Mouse (Mus musculus) liver, embryonic 13.5 days (tissue): Measurements from ENCODE around the gene Tango2. TPM values are rescaled to one million over a fixed set of nuclear protein-coding genes. Genes with fewer than 3 reads are reported as not detected.

ENCODE experiments used
- ATAC-seq: fragments of 200-750 bp; cut with Nextera tagmentation; 2 replicates; pipeline ENCODE4 v1.8.0; 2017; ENCODE audit warnings: low read depth, mild to moderate bottlenecking, moderate number of reproducible peaks, moderate library complexity
- DNase-seq: peaks from one replicate; pipeline ENCODE4 v3.0.0; 2022
- H3K27ac ChIP-seq: fragments of 300-500 bp; sonication (generic); 2 replicates; pipeline ENCODE4 v1.5.1; 2015; ENCODE audit warnings: moderate library complexity, mild to moderate bottlenecking, inconsistent platforms
- H3K27me3 ChIP-seq: fragments of 300-500 bp; sonication (generic); 2 replicates; pipeline ENCODE4 v1.6.1; 2015; ENCODE audit warnings: mild to moderate bottlenecking, inconsistent platforms
- H3K36me3 ChIP-seq: fragments of 300-500 bp; sonication (generic); 2 replicates; pipeline ENCODE4 v1.6.1; 2015; ENCODE audit warnings: mild to moderate bottlenecking, inconsistent platforms
- H3K4me1 ChIP-seq: fragments of 300-500 bp; sonication (generic); replicated peaks from 2 replicates; pipeline ENCODE4 v1.6.1; 2015; ENCODE audit warnings: inconsistent platforms
- H3K4me2 ChIP-seq: fragments of 300-500 bp; sonication (generic); 2 replicates; pipeline ENCODE4 v1.6.1; 2015; ENCODE audit warnings: inconsistent platforms, mild to moderate bottlenecking, moderate library complexity
- H3K4me3 ChIP-seq: fragments of 300-500 bp; sonication (generic); replicated peaks from 2 replicates; pipeline ENCODE4 v1.5.1; 2015; ENCODE audit warnings: mild to moderate bottlenecking, inconsistent platforms
- H3K9ac ChIP-seq: fragments of 300-500 bp; sonication (generic); 2 replicates; pipeline ENCODE4 v1.6.1; 2015; ENCODE audit warnings: mild to moderate bottlenecking, inconsistent platforms
- H3K9me3 ChIP-seq: fragments of 300-500 bp; sonication (generic); replicated peaks from 2 replicates; pipeline ENCODE4 v1.6.1; 2016; ENCODE audit warnings: inconsistent platforms
- whole genome bisulfite sequencing: fragments of 180-500 bp; shearing (Covaris S2); methylation state at CpG from one replicate; pipeline ENCODE4 v1.1.7; 2015; ENCODE audit not compliant: insufficient replicate concordance; 5-methylcytosine and 5-hydroxymethylcytosine counted together
- polyA plus RNA-seq: library from polyadenylated mRNA; unstranded; fragments of >200 nt; fragmentation: Nextera tagmentation; extraction: Ambion mirVana; gene quantifications from 2 replicates; pipeline ENCODE4 v1.2.1, GENCODE M21; 2015

The Tango2 gene
- polyA plus RNA-seq, 1 experiment from 2014 or later, result 69.6 TPM

DNA sequence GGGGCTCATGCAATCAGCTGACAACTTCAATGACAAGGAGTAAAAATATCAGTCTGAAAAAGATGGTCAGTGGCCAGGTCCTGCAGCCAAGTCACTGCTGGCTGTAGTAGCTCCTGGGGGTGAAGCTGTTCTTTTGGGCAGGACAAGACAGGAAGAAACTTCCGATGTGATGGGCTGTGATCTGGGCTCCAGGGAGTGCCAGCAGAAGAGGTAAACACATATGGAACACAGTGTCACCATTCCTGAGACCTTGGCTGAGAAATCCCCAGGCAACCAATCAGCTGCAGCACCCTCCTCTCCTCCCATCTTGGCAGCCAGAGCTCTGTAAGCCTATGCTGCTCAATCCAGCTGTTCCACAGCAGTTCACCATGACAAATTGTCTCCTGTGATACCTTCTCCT, 8.0 kb downstream of the Tango2 start:
- no peak for ATAC-seq

DNA sequence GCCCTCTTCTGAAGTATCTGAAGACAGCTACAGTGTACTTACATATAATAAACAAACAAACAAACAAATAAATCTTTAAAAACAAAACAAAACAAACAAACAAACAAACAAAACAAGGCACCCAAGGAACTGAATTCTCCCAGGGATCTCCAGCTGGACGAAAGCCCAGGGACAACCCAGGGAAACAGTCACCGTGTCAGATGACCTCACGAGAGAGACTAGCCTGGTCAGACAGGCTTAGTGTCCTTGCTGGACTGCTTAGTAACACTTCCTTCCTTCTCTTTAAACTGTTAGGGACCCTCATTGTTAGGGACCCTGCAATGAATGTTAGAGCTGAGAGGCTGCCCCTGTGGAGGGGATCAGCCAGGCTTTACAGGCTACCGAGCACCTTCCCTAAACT, 10.6 kb downstream of the Tango2 start:
- ATAC-seq, result no peak
- 82% methylated on average over 4 of the region's 4 CpGs for WGBS

More for the DNA sequence above, 8.0 kb downstream of the Tango2 start:
- peaks cover 49% of the 10 kb centered on the region for H3K36me3 ChIP-seq
- whole genome bisulfite sequencing, result 83% methylated on average over 1 of the region's 1 CpGs
- H3K27me3 ChIP-seq, result no peaks in the 10 kb centered on the region
- H3K4me1 ChIP-seq, result peaks cover 65% of the 10 kb centered on the region
- H3K4me3 ChIP-seq, result no peak overlapping the region
- DNase-seq, result no peak
- no peak overlapping the region for H3K9ac ChIP-seq
- H3K9me3 ChIP-seq, result no peaks in the 10 kb centered on the region
- H3K27ac ChIP-seq, result 0 out of 2 replicates have a peak overlapping the region, but pooled peaks have one; percentile 1
- H3K4me2 ChIP-seq, result no peak overlapping the region

DNA sequence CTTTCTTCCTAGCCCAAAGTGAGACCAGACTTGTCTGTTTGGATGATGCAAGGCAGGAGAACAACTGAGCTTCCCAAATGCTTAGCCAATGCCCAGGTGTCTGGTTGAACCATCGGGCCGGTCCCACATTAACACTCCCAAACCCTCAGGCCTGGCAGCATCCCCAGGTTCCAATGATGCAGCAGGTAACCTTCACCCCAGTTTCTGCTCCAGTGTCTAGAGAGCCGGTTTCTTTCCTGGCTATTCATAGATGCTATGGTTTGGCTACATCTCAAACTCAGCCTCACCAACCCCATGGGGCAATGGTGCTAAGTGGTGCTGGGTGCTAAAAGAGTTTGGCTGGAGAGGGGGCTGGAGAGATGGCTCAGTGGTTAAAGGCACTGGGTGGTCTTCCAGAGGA, 11.9 kb downstream of the Tango2 start:
- Histone ChIP-seq H3K4me1 (peaks cover 31% of the 10 kb centered on the region), H3K9me3 (no peaks in the 10 kb centered on the region), H3K4me3 (no peak overlapping the region), H3K27me3 (no peaks in the 10 kb centered on the region), H3K9ac (no peak overlapping the region), H3K27ac (no peak overlapping the region), H3K36me3 (peaks cover 86% of the 10 kb centered on the region), H3K4me2 (no peak overlapping the region)
- 92% methylated on average over 3 of the region's 3 CpGs for WGBS
- no peak for ATAC-seq
- DNase-seq, result no peak

More for the DNA sequence above, 10.6 kb downstream of the Tango2 start:
- Histone ChIP-seq H3K4me1 (peaks cover 44% of the 10 kb centered on the region), H3K4me3 (no peak overlapping the region), H3K27ac (no peak overlapping the region), H3K9ac (no peak overlapping the region), H3K4me2 (no peak overlapping the region), H3K9me3 (no peaks in the 10 kb centered on the region), H3K36me3 (peaks cover 74% of the 10 kb centered on the region), H3K27me3 (no peaks in the 10 kb centered on the region)
- no peak for DNase-seq

DNA sequence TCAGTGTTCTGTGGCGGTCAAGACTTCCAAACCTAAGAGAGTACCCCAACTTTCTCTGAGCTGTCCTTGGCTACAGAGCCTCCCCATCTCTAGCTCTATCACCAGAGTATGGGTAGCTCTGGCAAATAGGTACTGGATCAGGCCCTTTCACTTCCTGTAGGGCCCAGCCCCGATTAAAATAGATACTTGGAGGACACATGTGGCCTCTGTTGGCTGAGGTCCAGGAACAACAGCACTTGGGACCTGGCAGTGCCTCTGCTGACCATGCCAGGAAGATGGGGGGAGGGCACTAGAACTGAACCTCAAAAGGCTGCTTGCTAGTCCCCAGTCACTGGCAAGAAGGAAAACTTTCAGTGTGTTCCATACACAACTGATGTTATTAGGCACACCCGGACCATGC, 13.9 kb downstream of the Tango2 start:
- Histone ChIP-seq H3K4me2 (no peak overlapping the region), H3K9me3 (no peaks in the 10 kb centered on the region), H3K9ac (no peak overlapping the region), H3K36me3 (peaks cover 75% of the 10 kb centered on the region), H3K4me1 (peaks cover 14% of the 10 kb centered on the region), H3K27ac (no peak overlapping the region), H3K4me3 (no peak overlapping the region), H3K27me3 (no peaks in the 10 kb centered on the region)
- no peak for ATAC-seq
- DNase-seq, result no peak
- 73% methylated on average over 3 of the region's 3 CpGs for WGBS

DNA sequence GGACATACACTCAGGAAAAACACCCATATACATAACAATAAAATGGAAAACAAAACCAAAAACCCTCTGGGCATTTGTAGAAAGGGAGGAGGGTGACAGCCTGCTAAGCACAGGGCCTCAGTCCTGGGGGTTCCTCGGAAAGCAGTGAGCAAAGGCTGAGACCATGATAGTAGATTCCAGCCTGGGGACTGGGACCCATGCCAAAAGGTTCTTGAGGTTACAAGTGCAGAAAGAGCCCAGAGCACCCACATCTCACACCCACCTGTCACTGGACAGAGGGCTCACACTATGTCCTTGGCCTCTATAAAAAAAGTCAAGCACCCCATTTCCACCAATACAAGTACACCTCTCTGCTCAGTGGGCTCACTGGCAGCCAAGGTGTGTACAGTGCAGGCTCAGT, 19.4 kb downstream of the Tango2 start:
- ATAC-seq, result no peak
- 84% methylated on average over 1 of the region's 1 CpGs for WGBS

DNA sequence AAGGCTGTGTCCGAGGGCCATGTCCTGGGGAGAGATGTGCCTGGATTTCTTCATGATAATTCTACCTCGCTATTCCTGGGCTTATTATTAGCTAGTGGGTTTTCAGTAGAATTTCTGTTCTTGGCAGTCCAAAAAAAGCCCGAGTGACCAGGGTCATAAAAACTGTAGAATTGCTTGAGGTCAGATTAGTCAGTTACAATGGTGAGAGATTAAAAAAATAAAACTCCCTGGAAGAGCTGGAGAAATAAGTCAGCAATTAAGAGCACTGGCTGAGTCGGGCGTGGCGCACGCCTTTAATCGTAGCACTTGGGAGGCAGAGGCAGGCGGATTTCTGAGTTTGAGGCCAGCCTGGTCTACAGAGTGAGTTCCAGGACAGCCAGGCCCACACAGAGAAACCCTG, 20.0 kb downstream of the Tango2 start:
- no peak for DNase-seq
- H3K36me3 ChIP-seq, result peaks cover 62% of the 10 kb centered on the region
- ATAC-seq, result no peak
- no peak overlapping the region for H3K27ac ChIP-seq
- no peak overlapping the region for H3K4me2 ChIP-seq
- no peaks in the 10 kb centered on the region for H3K9me3 ChIP-seq
- H3K9ac ChIP-seq, result no peak overlapping the region
- no peak overlapping the region for H3K4me3 ChIP-seq
- no peaks in the 10 kb centered on the region for H3K27me3 ChIP-seq
- WGBS, result 88% methylated on average over 9 of the region's 9 CpGs
- H3K4me1 ChIP-seq, result no peaks in the 10 kb centered on the region; the same call in 1 of the 2 replicates

More for the DNA sequence above, 19.4 kb downstream of the Tango2 start:
- Histone ChIP-seq H3K27me3 (no peaks in the 10 kb centered on the region), H3K36me3 (peaks cover 62% of the 10 kb centered on the region), H3K4me2 (no peak overlapping the region), H3K4me1 (no peaks in the 10 kb centered on the region; the same call in 1 of the 2 replicates), H3K9ac (no peak overlapping the region), H3K4me3 (no peak overlapping the region), H3K9me3 (no peaks in the 10 kb centered on the region), H3K27ac (no peak overlapping the region)
- DNase-seq, result no peak

DNA sequence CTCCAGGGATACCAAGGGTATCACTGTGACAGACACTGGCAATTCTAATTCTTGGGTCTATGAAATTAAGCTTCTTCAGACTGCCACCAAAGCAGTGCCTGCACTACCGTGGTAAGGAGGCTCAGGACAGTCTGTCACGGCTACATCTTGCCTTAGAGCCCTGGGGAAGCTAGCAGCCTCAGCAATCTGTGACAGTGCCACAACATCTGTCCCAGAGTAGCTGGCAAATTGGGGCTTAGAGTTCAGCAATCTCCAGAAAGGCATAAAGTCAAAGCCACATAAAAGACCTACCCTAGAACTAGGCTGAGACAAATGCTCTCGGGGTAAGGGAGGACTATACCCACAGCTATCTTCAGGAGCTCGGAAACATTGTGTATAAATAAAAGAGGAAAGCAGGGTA, 22.2 kb downstream of the Tango2 start:
- Histone ChIP-seq H3K36me3 (peaks cover 63% of the 10 kb centered on the region), H3K27me3 (no peaks in the 10 kb centered on the region), H3K4me3 (no peak overlapping the region), H3K9me3 (no peaks in the 10 kb centered on the region), H3K4me1 (no peaks in the 10 kb centered on the region; the same call in 1 of the 2 replicates), H3K4me2 (no peak overlapping the region), H3K27ac (no peak overlapping the region), H3K9ac (no peak overlapping the region)
- no peak for DNase-seq
- 75% methylated on average over 4 of the region's 4 CpGs for WGBS
- no peak for ATAC-seq

DNA sequence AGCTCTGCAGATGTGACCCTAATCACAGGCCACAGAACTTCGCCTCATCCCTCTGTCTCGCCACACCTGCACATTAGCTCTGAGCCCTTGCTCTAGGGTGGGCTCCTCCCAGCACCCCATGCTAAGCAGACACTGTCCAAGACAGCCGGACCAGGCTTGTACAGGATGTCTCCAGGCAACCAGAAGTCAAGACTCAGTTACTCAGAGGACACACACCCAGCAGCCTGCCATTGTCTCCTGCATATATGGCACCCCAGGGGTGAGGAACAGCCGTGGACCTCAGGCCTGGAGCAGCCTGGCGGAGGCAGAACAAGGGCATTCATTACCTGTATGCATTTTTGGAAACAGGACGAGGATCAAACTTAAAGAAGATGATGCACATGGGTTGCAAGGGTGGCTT, 23.9 kb downstream of the Tango2 start:
- Histone ChIP-seq H3K4me3 (no peak overlapping the region), H3K9ac (no peak overlapping the region), H3K4me1 (no peaks in the 10 kb centered on the region), H3K36me3 (peaks cover 78% of the 10 kb centered on the region), H3K4me2 (no peak overlapping the region), H3K27ac (no peak overlapping the region), H3K9me3 (no peaks in the 10 kb centered on the region), H3K27me3 (no peaks in the 10 kb centered on the region)
- DNase-seq, result no peak
- 85% methylated on average over 6 of the region's 6 CpGs for WGBS
- ATAC-seq, result no peak

DNA sequence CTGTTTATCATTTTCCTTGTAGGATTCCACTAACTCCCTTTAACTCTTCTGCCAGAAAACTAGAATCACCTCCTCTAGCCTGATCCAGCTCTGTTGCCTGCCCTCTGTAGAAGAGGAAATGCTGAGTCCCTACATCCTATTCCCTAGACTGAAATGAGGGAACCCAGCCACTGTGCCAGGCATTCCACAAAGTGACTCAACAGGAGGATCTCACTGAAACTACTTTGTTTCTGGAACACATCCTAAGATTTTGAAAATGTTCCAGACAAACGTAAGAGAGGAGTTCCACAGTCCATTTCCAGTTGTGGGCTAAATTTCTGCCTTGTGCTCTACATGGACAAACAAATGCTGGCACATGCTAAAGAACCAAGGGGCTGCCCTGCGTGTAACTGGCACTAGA, 24.4 kb downstream of the Tango2 start:
- H3K9ac ChIP-seq, result no peak overlapping the region
- DNase-seq (no peak), ATAC-seq (no peak)
- peaks cover 82% of the 10 kb centered on the region for H3K36me3 ChIP-seq
- H3K9me3 ChIP-seq, result no peaks in the 10 kb centered on the region
- 82% methylated on average over 2 of the region's 2 CpGs for WGBS
- no peaks in the 10 kb centered on the region for H3K27me3 ChIP-seq
- no peak overlapping the region for H3K4me2 ChIP-seq
- no peak overlapping the region for H3K4me3 ChIP-seq
- H3K27ac ChIP-seq, result no peak overlapping the region
- no peaks in the 10 kb centered on the region for H3K4me1 ChIP-seq

DNA sequence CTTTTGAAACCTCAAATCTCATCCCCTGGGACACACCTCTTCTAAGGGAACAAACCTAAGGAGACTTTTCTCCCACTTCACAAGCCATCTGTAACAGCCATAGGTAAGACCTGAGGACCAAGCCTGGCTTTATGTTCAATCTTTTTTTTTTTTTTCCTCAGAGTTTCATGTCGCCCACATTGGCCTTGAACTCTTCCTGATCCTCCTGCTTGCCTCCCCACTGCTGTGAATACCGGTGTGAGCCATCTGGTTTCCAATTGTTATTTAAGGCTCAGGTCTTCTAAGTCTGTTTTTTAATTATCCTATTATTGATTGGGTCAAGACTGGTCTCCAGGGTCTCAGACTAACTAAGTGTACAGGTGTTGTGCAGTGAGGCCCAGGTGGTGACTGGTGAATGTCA, 26.5 kb downstream of the Tango2 start:
- Histone ChIP-seq H3K4me3 (no peak overlapping the region), H3K27me3 (no peaks in the 10 kb centered on the region), H3K27ac (no peak overlapping the region), H3K9me3 (no peaks in the 10 kb centered on the region), H3K36me3 (peaks cover 84% of the 10 kb centered on the region), H3K4me2 (no peak overlapping the region), H3K9ac (no peak overlapping the region), H3K4me1 (no peaks in the 10 kb centered on the region)
- ATAC-seq, result no peak
- 79% methylated on average over 2 of the region's 2 CpGs for WGBS
- DNase-seq, result no peak

DNA sequence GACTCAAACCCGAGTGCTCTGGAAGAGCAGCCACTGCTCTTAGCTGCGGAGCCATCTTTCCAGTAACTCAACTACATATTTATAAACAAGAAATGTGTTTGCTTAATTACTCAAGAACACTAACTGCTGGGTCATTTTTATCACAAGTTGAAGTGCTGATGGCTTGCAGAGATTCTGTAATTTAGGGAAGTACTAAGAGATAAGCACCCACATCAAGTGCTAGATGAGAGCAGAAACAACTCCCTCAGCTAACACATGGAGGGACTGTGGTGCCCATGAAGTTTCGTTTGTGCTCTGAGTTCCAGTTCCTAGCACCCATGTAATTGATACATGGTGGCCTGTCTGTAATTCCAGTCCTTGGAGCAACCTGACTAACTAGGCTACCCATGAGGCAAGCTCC, 28.9 kb downstream of the Tango2 start:
- ATAC-seq, result no peak
- 65% methylated on average over 3 of the region's 3 CpGs for WGBS
- peaks cover 79% of the 10 kb centered on the region for H3K36me3 ChIP-seq

DNA sequence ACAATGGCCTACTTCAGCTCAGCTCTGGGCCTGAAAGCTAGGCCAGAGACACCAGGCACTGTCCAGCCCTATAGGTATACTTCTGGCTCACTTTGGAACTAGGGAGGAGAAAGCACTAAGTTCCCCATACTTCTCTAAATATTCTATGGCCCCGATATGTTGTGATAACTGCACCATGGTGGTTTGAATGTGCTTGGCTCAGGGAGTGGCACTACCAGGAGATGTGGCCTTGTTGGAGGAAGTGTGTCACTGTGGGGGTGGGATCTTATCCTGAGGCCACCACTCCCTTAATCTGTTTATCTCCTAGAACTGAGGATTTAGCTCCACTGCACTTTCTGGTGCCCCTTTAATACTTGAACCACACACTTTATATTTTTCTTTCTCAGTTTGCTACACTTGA, 39.7 kb downstream of the Tango2 start:
- Histone ChIP-seq H3K4me1 (no peaks in the 10 kb centered on the region; the same call in 1 of the 2 replicates), H3K9ac (no peak overlapping the region), H3K27ac (peak overlapping the region; percentile 10; the same call in 1 of the 2 replicates), H3K9me3 (no peaks in the 10 kb centered on the region), H3K36me3 (peaks cover 89% of the 10 kb centered on the region), H3K4me3 (no peak overlapping the region), H3K4me2 (no peak overlapping the region), H3K27me3 (no peaks in the 10 kb centered on the region)
- ATAC-seq, result no peak
- 38% methylated on average over 1 of the region's 1 CpGs for WGBS
- no peak for DNase-seq

More for the DNA sequence above, 28.9 kb downstream of the Tango2 start:
- no peak for DNase-seq
- Histone ChIP-seq H3K27ac (no peak overlapping the region), H3K4me3 (no peak overlapping the region), H3K9me3 (no peaks in the 10 kb centered on the region), H3K27me3 (no peaks in the 10 kb centered on the region), H3K4me2 (no peak overlapping the region), H3K9ac (no peak overlapping the region), H3K4me1 (no peaks in the 10 kb centered on the region)
